Mouse (Mus musculus) megakaryocyte, embryonic 14.5 days (primary cell): ENCODE results near the gene Fgfr2.

Experiments
- FLI1 ChIP-seq: IDR thresholded peaks from 2 replicates; pipeline ENCODE4 v1.6.1; 2012; ENCODE audit warnings: low read length, inconsistent platforms, mixed read lengths
- GATA1 ChIP-seq: IDR thresholded peaks from 3 replicates; pipeline ENCODE4 v1.6.1; 2012; ENCODE audit warnings: mixed read lengths, low read length, inconsistent platforms, borderline replicate concordance

DNA sequence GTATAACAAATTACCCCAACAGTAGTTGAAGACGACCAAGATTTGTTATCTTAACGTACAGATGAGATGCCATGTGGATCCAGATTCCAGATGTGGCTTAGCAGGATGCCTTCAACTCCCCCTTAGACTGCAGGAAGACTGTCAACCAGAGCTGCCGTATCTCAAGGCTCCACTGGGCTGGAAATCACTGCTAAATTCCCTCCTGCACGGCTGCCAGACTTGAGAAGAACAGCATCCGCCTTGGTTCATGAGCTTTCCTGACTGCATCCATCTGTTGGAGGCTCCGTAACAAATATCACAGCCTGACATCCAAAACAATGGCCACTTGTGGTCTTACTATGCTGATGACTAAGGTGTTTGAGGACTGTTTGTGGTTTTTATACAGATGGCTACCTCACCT lies 635.8 kb downstream of the Fgfr2 start:
- TF ChIP-seq GATA1, result no peak
- no peak for TF ChIP-seq FLI1
